Comparison of ENCODE assay signal across 17 mouse cellular contexts in genomic region chr9:108654566-108655464, GRCm38 (mm10). TPM values are rescaled to one million over a fixed set of nuclear protein-coding genes. Genes with fewer than 3 reads are reported as not detected.
DNase-seq lines count a peak whose midpoint lies in the region; ATAC-seq and TF ChIP-seq lines count a peak whose summit lies in the region.
"Had no signal": no experiment of that assay in that cellular context is flagged by ENCODE, and none has a peak within 500 bp of the region (broad histone marks: within the 10 kb centered on the region; RNA-seq: fewer than 3 reads in every experiment).

No protein-coding gene starts in this region.

- peak; percentile 88 for DNase-seq in heart, adult 11 months
- DNase-seq in heart, postnatal 25 days (ENCODE audit: low spot score), result no peak
- DNase-seq in CH12.LX (ENCODE audit: extremely low read depth) (no peak), R1 (ENCODE audit: low read depth, low spot score) (peak; percentile 82)
- DNase-seq in thymus, postnatal 10 days (ENCODE audit: low spot score in 2 of 2), result no peak
- no peak for DNase-seq in right cerebral cortex, postnatal 36 days (ENCODE audit: low spot score in 2 of 2)
- DNase-seq: cerebellum, postnatal 36 days had no signal

- no peak for TF ChIP-seq POLR2A in CH12.LX (IDR thresholded peaks at IDR 0.05; ENCODE audit: low read depth, low read length)

- TF ChIP-seq RAD21 in CH12.LX (IDR thresholded peaks at IDR 0.05; ENCODE audit: low read depth, low read length), result no peak

- intact Hi-C loops in heart, postnatal 25 days (cut with DNase I), result no loop called here

- no peak for TF ChIP-seq EP300 in CH12.LX (IDR thresholded peaks at IDR 0.05; ENCODE audit: low read length)

- no peak overlapping the region for H3K4me3 ChIP-seq in CH12.LX (replicated peaks in 1 of 3; ENCODE audit: low read depth in 2 of 3, low read length in 2 of 3, poor library complexity in 1 of 3)
- H3K4me3 ChIP-seq in forebrain, embryonic 15.5 days, result no peak overlapping the region
- H3K4me3 ChIP-seq: embryonic facial prominence, embryonic 12.5 days; forebrain, embryonic 12.5 days; heart, embryonic 13.5 days; hindbrain, embryonic 10.5 days; left cerebral cortex, adult 2 months; lung, embryonic 15.5 days; neural tube, embryonic 12.5 days had no signal

- WGBS in forebrain, embryonic 15.5 days, result 72% methylated on average over 10 of the region's 10 CpGs

- H3K79me2 ChIP-seq in CH12.LX (replicated peaks; ENCODE audit: control insufficient read depth, extremely low read depth, insufficient read depth, poor library complexity, severe bottlenecking), result no peaks in the 10 kb centered on the region

- no peak for TF ChIP-seq CTCF in CH12.LX (conservative IDR thresholded peaks at IDR 0.05 in 1 of 2, IDR thresholded peaks at IDR 0.05 in 1 of 2; ENCODE audit: low read depth in 2 of 2, low read length in 2 of 2)

- no peaks in the 10 kb centered on the region for H3K27me3 ChIP-seq in CH12.LX (replicated peaks)
- H3K27me3 ChIP-seq in forebrain, embryonic 15.5 days, result no peaks in the 10 kb centered on the region
- H3K27me3 ChIP-seq: embryonic facial prominence, embryonic 12.5 days; forebrain, embryonic 12.5 days; heart, embryonic 13.5 days; lung, embryonic 15.5 days; neural tube, embryonic 12.5 days had no signal

- no peak overlapping the region for H3K9ac ChIP-seq in CH12.LX (ENCODE audit: insufficient read depth, low read depth)
- no peak overlapping the region for H3K9ac ChIP-seq in forebrain, embryonic 15.5 days (replicated peaks)
- H3K9ac ChIP-seq: embryonic facial prominence, embryonic 12.5 days; forebrain, embryonic 12.5 days; heart, embryonic 13.5 days; lung, embryonic 15.5 days; neural tube, embryonic 12.5 days had no signal

- peaks cover 5 to 8% of the 10 kb centered on the region in 2 experiments; a peak in 3 of 4 replicates for H3K4me1 ChIP-seq in CH12.LX (ENCODE audit: control insufficient read depth in 1 of 2, insufficient read depth in 2 of 2)
- H3K4me1 ChIP-seq in forebrain, embryonic 15.5 days, result peaks cover 5% of the 10 kb centered on the region

- H3K36me3 ChIP-seq in CH12.LX (replicated peaks in 1 of 2; ENCODE audit: control insufficient read depth in 1 of 2, insufficient read depth in 1 of 2, low read length in 1 of 2), result no peaks in the 10 kb centered on the region
- no peaks in the 10 kb centered on the region for H3K36me3 ChIP-seq in forebrain, embryonic 15.5 days
- H3K36me3 ChIP-seq: embryonic facial prominence, embryonic 12.5 days; forebrain, embryonic 12.5 days; heart, embryonic 13.5 days; hindbrain, embryonic 10.5 days; lung, embryonic 15.5 days; neural tube, embryonic 12.5 days had no signal

- no peaks in the 10 kb centered on the region for H3K9me3 ChIP-seq in CH12.LX (replicated peaks; ENCODE audit: low read length)
- no peaks in the 10 kb centered on the region for H3K9me3 ChIP-seq in forebrain, embryonic 15.5 days
- H3K9me3 ChIP-seq: embryonic facial prominence, embryonic 12.5 days; forebrain, embryonic 12.5 days; heart, embryonic 13.5 days; hindbrain, embryonic 10.5 days; lung, embryonic 15.5 days; neural tube, embryonic 12.5 days had no signal

- ATAC-seq in erythroid progenitor cell, adult 5-6 weeks (replicated peaks; ENCODE audit: low FRiP score, poor library complexity, severe bottlenecking), result peak; percentile 85
- ATAC-seq in forebrain, embryonic 15.5 days (replicated peaks), result no peak

- in situ Hi-C loops in CH12.LX (cut with MboI; ENCODE audit: low pct_ligation_motif_present, low pct_unique_long_range_greater_than_20kb, low sequenced_read_pairs), result no loop called here

- dilution Hi-C loops in CH12.LX (cut with MboI; ENCODE audit: extremely low pct_ligation_motif_present, extremely low pct_unique_long_range_greater_than_20kb, low sequenced_read_pairs), result no loop called here

- no peak overlapping the region for H3K4me2 ChIP-seq in CH12.LX (ENCODE audit: insufficient read depth, low read depth, poor library complexity, severe bottlenecking)
- H3K4me2 ChIP-seq in forebrain, embryonic 15.5 days (replicated peaks), result no peak overlapping the region
- H3K4me2 ChIP-seq: embryonic facial prominence, embryonic 12.5 days; forebrain, embryonic 12.5 days; heart, embryonic 13.5 days; lung, embryonic 15.5 days; neural tube, embryonic 12.5 days had no signal

- H3K27ac ChIP-seq in CH12.LX (ENCODE audit: insufficient read depth, low read depth), result no peak overlapping the region
- no peak overlapping the region for H3K27ac ChIP-seq in forebrain, embryonic 15.5 days (replicated peaks)
- H3K27ac ChIP-seq: embryonic facial prominence, embryonic 12.5 days; forebrain, embryonic 12.5 days; heart, embryonic 13.5 days; hindbrain, embryonic 10.5 days; kidney, postnatal 0 days; left cerebral cortex, adult 2 months; lung, embryonic 15.5 days; neural tube, embryonic 12.5 days had no signal

TF ChIP-seq in CH12.LX, 34 proteins besides CTCF, POLR2A, EP300 and RAD21:
- TF ChIP-seq MXI1 (IDR thresholded peaks at IDR 0.05; ENCODE audit: low read depth, low read length), result no peak
- 0 out of 2 replicates have a peak, but pooled peaks have one; percentile 25 for TF ChIP-seq MAFK (IDR thresholded peaks at IDR 0.05; ENCODE audit: insufficient replicate concordance, low read length)
TF ChIP-seq in CH12.LX: peak in this region for 1.

RNA-seq across cellular contexts. Expression of gene Arih2, which starts 5.6 kb away (rescaled TPM):
- total RNA-seq in heart, postnatal 25 days (2021), result 10 to 100 TPM; 41.3 to 42.2 TPM
- total RNA-seq in CH12.LX (2012; rRNA removed) (28.1 and 29.0 TPM in 2 replicates), CH12.LX (2014; rRNA removed) (33.5 and 41.2 TPM in 2 replicates)
- 35.3 and 36.6 TPM in 2 replicates for polyA plus RNA-seq in CH12.LX (2012; ENCODE audit: insufficient read length, low read depth)
- 36.0 and 49.4 TPM in 2 replicates for total RNA-seq in erythroid progenitor cell, adult 5-6 weeks (2015; ENCODE audit: low replicate concordance)
- 77.1 and 79.9 TPM in 2 replicates for total RNA-seq in erythroid progenitor cell, adult 5-6 weeks (2017; ENCODE audit: low replicate concordance)
- 54.3 and 60.8 TPM in 2 replicates for polyA plus RNA-seq in forebrain, embryonic 15.5 days (2015; fragmentation: Nextera tagmentation; extraction: Ambion mirVana)

RNA-seq across cellular contexts. Expression of gene Slc25a20, which starts 7.1 kb away (rescaled TPM):
- 100 to 1,000 TPM; 192 to 211 TPM for total RNA-seq in heart, postnatal 25 days (2021)
- 15.9 and 20.9 TPM in 2 replicates for total RNA-seq in CH12.LX (2012; rRNA removed)
- total RNA-seq in CH12.LX (2014; rRNA removed), result 18.9 and 20.8 TPM in 2 replicates
- 16.7 and 18.6 TPM in 2 replicates for polyA plus RNA-seq in CH12.LX (2012; ENCODE audit: insufficient read length, low read depth)
- total RNA-seq in erythroid progenitor cell, adult 5-6 weeks (2015; ENCODE audit: low replicate concordance), result 4.2 TPM in 1 of 2 replicates, not detected in the other
- total RNA-seq in erythroid progenitor cell, adult 5-6 weeks (2017; ENCODE audit: low replicate concordance), result 2.0 and 6.9 TPM in 2 replicates
- polyA plus RNA-seq in forebrain, embryonic 15.5 days (2015; fragmentation: Nextera tagmentation; extraction: Ambion mirVana), result 44.2 and 44.7 TPM in 2 replicates

RNA-seq across cellular contexts. Expression of gene Prkar2a, which starts 34.3 kb away (rescaled TPM):
- total RNA-seq in heart, postnatal 25 days (2021), result 10 to 100 TPM; 80.3 to 81.8 TPM
- total RNA-seq in CH12.LX (2012; rRNA removed) (14.9 and 18.8 TPM in 2 replicates), CH12.LX (2014; rRNA removed) (10.1 and 13.6 TPM in 2 replicates)
- polyA plus RNA-seq in CH12.LX (2012; ENCODE audit: insufficient read length, low read depth), result 41.4 and 44.4 TPM in 2 replicates
- 1.4 and 10.9 TPM in 2 replicates for total RNA-seq in erythroid progenitor cell, adult 5-6 weeks (2015; ENCODE audit: low replicate concordance)
- 1.4 and 1.5 TPM in 2 replicates for total RNA-seq in erythroid progenitor cell, adult 5-6 weeks (2017; ENCODE audit: low replicate concordance)
- 40.6 and 42.1 TPM in 2 replicates for polyA plus RNA-seq in forebrain, embryonic 15.5 days (2015; fragmentation: Nextera tagmentation; extraction: Ambion mirVana)

RNA-seq across cellular contexts. Expression of gene P4htm, which starts 57.3 kb away (rescaled TPM):
- 10 to 100 TPM; 14.5 to 18.5 TPM for total RNA-seq in heart, postnatal 25 days (2021)
- total RNA-seq in CH12.LX (2012; rRNA removed) (9.1 and 11.0 TPM in 2 replicates), CH12.LX (2014; rRNA removed) (4.8 and 5.4 TPM in 2 replicates)
- 7.9 and 9.5 TPM in 2 replicates for polyA plus RNA-seq in CH12.LX (2012; ENCODE audit: insufficient read length, low read depth)
- not detected in 2 replicates for total RNA-seq in erythroid progenitor cell, adult 5-6 weeks (2015; ENCODE audit: low replicate concordance)
- not detected in 2 replicates for total RNA-seq in erythroid progenitor cell, adult 5-6 weeks (2017; ENCODE audit: low replicate concordance)
- polyA plus RNA-seq in forebrain, embryonic 15.5 days (2015; fragmentation: Nextera tagmentation; extraction: Ambion mirVana), result 19.2 and 23.1 TPM in 2 replicates

Comparison
In these comparisons a context has a peak if more than half of its experiments do, and no peak if none do; other contexts are left out.
1. DNase-seq: peak in heart, adult 11 months (single experiment) and R1 (single experiment); none in heart, postnatal 25 days (single experiment), CH12.LX (single experiment), thymus, postnatal 10 days (0 of 2) and right cerebral cortex, postnatal 36 days (0 of 2).
2. RNA of gene Slc25a20, which starts 7.1 kb away (total RNA-seq): 192 to 211 TPM in heart, postnatal 25 days; 15.9 to 20.9 TPM in CH12.LX and 2.0 to 6.9 TPM in erythroid progenitor cell, adult 5-6 weeks; every median in the first group is over 4 times any median in the second.
3. RNA of gene Prkar2a, which starts 34.3 kb away (total RNA-seq): 80.3 to 81.8 TPM in heart, postnatal 25 days; 10.1 to 18.8 TPM in CH12.LX and 1.4 to 10.9 TPM in erythroid progenitor cell, adult 5-6 weeks; every median in the first group is over 4 times any median in the second.